Mouse (Mus musculus) ES-E14 (cell line): ENCODE results near the gene Atp6v1g3.

Source experiments
- CHD2 ChIP-seq: IDR thresholded peaks from 2 replicates; pipeline ENCODE4 v1.6.1; 2014; ENCODE audit warnings: mild to moderate bottlenecking, low read depth, low read length, inconsistent platforms
- HCFC1 ChIP-seq: IDR thresholded peaks from 2 replicates; pipeline ENCODE4 v1.6.1; 2012; ENCODE audit warnings: low read length, inconsistent platforms, borderline replicate concordance; ENCODE audit not compliant: insufficient read depth
- MAFK ChIP-seq: IDR thresholded peaks from 2 replicates; pipeline ENCODE4 v1.6.1; 2014; ENCODE audit warnings: mild to moderate bottlenecking, low read depth, low read length, inconsistent platforms; ENCODE audit not compliant: insufficient read depth
- ZC3H11A ChIP-seq: IDR thresholded peaks from 2 replicates; pipeline ENCODE4 v1.6.1; 2012; ENCODE audit warnings: low read depth, mild to moderate bottlenecking, inconsistent platforms, low read length, borderline replicate concordance
- ZNF384 ChIP-seq: IDR thresholded peaks from 2 replicates; pipeline ENCODE4 v1.6.1; 2012; ENCODE audit warnings: low read depth, low read length, inconsistent platforms

DNA sequence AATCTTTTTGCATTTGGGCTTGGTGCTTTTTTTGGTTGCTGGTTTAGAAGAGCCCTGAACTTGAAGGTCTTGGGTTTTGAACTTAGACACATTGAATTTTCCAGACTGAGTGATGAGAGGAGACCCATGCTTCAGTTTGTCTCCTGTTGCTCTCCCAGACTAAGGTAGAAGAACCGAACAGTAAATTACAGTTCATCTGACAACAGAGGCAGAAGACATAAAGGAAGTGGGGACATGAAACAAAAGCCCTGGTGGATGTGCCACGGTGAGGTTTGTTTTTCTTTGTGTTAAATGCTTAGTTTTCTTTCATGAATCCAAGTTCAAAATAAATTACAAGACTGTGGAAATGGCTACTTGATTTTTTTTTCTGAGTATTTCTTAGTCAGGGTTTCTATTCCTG lies 22.6 kb upstream of the Atp6v1g3 start:
- TF ChIP-seq MAFK, result no peak
- no peak for TF ChIP-seq HCFC1
- TF ChIP-seq ZNF384, result no peak
- TF ChIP-seq ZC3H11A, result no peak
- no peak for TF ChIP-seq CHD2
